11 mouse cellular contexts compared by ENCODE assay signal in the genomic region with DNA sequence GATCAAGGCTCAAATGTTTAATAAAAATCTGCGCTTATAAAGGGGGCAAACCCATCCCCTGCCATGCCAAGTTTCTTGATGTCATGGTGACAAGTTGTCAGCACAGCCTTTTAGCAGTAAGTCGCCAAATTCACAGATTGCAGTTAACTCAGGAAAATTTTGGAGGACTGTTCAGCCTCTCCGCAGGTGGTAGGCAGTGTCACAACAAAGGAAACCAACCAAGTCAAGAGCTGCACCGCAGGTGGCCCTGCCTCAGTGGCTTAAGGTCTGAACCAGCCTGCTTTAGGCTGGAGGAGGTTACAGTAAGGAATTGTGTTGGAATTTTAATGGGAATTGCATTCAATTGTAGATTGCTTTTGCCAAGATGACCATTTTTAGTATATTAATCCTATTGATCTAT. TPM values are rescaled to one million over a fixed set of nuclear protein-coding genes. Genes with fewer than 3 reads are reported as not detected.
"Had no signal": no experiment of that assay in that cellular context is flagged by ENCODE, and none has a peak within 500 bp of the region (broad histone marks: within the 10 kb centered on the region; RNA-seq: fewer than 3 reads in every experiment).

No protein-coding gene starts in this region.

RNA-seq across cellular contexts. Expression of a gene that starts 12.9 kb away (rescaled TPM):
- total RNA-seq: midbrain, postnatal 0 days had no signal

RNA-seq across cellular contexts. Expression of a gene that starts 14.6 kb away (rescaled TPM):
- total RNA-seq: left cerebral cortex, postnatal 10 days; left cerebral cortex, postnatal 14 days; left cerebral cortex, postnatal 25 days; left cerebral cortex, postnatal 36 days; left cerebral cortex, postnatal 4 days; liver, adult 2 months; megakaryocyte progenitor cell, adult 5-6 weeks; megakaryocyte, adult 5-6 weeks; megakaryocyte-erythroid progenitor cell, adult 5-6 weeks; midbrain, postnatal 0 days; monocyte, adult 5-6 weeks had no signal

RNA-seq across cellular contexts. Expression of a gene that starts 29.3 kb away (rescaled TPM):
- total RNA-seq: left cerebral cortex, postnatal 10 days; left cerebral cortex, postnatal 14 days; left cerebral cortex, postnatal 25 days; left cerebral cortex, postnatal 36 days; left cerebral cortex, postnatal 4 days; liver, adult 2 months; megakaryocyte progenitor cell, adult 5-6 weeks; megakaryocyte-erythroid progenitor cell, adult 5-6 weeks; midbrain, postnatal 0 days had no signal

RNA-seq across cellular contexts. Expression of a gene that starts 30.1 kb away (rescaled TPM):
- total RNA-seq: left cerebral cortex, postnatal 14 days; left cerebral cortex, postnatal 25 days; left cerebral cortex, postnatal 36 days; monocyte, adult 5-6 weeks had no signal

RNA-seq across cellular contexts. Expression of a gene that starts 43.7 kb away (rescaled TPM):
- total RNA-seq: left cerebral cortex, postnatal 10 days; left cerebral cortex, postnatal 14 days; left cerebral cortex, postnatal 25 days; left cerebral cortex, postnatal 36 days; left cerebral cortex, postnatal 4 days; liver, adult 2 months; megakaryocyte progenitor cell, adult 5-6 weeks; megakaryocyte, adult 5-6 weeks; megakaryocyte-erythroid progenitor cell, adult 5-6 weeks; midbrain, postnatal 0 days; monocyte, adult 5-6 weeks had no signal
